Mouse (Mus musculus) neural tube, postnatal 0 days (tissue): ENCODE measurements around the gene Tmem19. TPM values are rescaled to one million over a fixed set of nuclear protein-coding genes. Genes with fewer than 3 reads are reported as not detected.

Experiments used
- polyA plus RNA-seq: library from polyadenylated mRNA; unstranded; fragments of >200 nt; fragmentation: Nextera tagmentation; extraction: Ambion mirVana; gene quantifications from 2 replicates; pipeline ENCODE4 v1.2.1, GENCODE M21; 2015

Tmem19 gene
- polyA plus RNA-seq, result 28.6 and 29.5 TPM in 2 replicates

GRCm38 (mm10) chr10:115361840-115362622 is at the start of gene Tmem19:
Tmem19 (minus strand) TSS chr10:115362501.

GRCm38 (mm10) chr10:115384221-115385017 is 22.1 kb upstream of the Tmem19 start, which contains the start of the genes Thap2 and Zfc3h1:
Thap2 (minus strand) TSS chr10:115384443.
Zfc3h1 (plus strand) TSS chr10:115384959.

GRCm38 (mm10) chr10:115315473-115316171 is 46.7 kb downstream of the Tmem19 start, which contains the start of gene Rab21:
Rab21 (minus strand) TSS chr10:115315594.

Other genes with a start within 250 kb of the Tmem19 start
- gene Tph2, start 177.5 kb downstream of the Tmem19 start, polyA plus RNA-seq, result 0.27 and 0.45 TPM in 2 replicates
- 33.1 and 33.6 TPM in 2 replicates for gene Tbc1d15, start 111.0 kb downstream of the Tmem19 start, polyA plus RNA-seq
- gene Rab21, start 46.9 kb downstream of the Tmem19 start, polyA plus RNA-seq, result 16.9 and 37.1 TPM in 2 replicates
- 17.8 and 22.5 TPM in 2 replicates for gene Thap2, start 21.9 kb upstream of the Tmem19 start, polyA plus RNA-seq
- gene Zfc3h1, start 22.5 kb upstream of the Tmem19 start, polyA plus RNA-seq, result 9.1 and 10.4 TPM in 2 replicates
- gene A930009A15Rik, start 207.5 kb upstream of the Tmem19 start, polyA plus RNA-seq, result 2.2 and 2.5 TPM in 2 replicates
- gene Lgr5, start 225.3 kb upstream of the Tmem19 start, polyA plus RNA-seq, result 3.8 and 4.2 TPM in 2 replicates